Mouse (Mus musculus) c-Kit-negative CD71-positive TER-119-positive erythroid progenitor cells, embryonic 14.5 days (primary cell): ENCODE measurements around the gene Ankrd52.

Source experiments
- DNase-seq: peaks from one replicate; pipeline ENCODE4 v3.0.0-alpha.2; 2013; ENCODE audit warnings: low read depth, low spot score

Ankrd52 gene

GRCm38 (mm10) chr10:128440407-128440806 is 63.5 kb downstream of the Ankrd52 start:
- no peak for DNase-seq

GRCm38 (mm10) chr10:128441324-128442119 is 64.6 kb downstream of the Ankrd52 start:
- no peak for DNase-seq

GRCm38 (mm10) chr10:128442718-128443117 is 65.8 kb downstream of the Ankrd52 start:
- DNase-seq: no peak

GRCm38 (mm10) chr10:128444354-128444753 is 67.4 kb downstream of the Ankrd52 start:
- DNase-seq: no peak

GRCm38 (mm10) chr10:128445407-128445806 is 68.5 kb downstream of the Ankrd52 start:
- no peak for DNase-seq

- DNase-seq: no peak
Observed at GRCm38 (mm10) chr10:128451014-128451413, 74.1 kb downstream of the Ankrd52 start.

GRCm38 (mm10) chr10:128454471-128454870 is 77.6 kb downstream of the Ankrd52 start:
- DNase-seq: no peak

GRCm38 (mm10) chr10:128455280-128455679 is 78.4 kb downstream of the Ankrd52 start:
- DNase-seq: peak; percentile 62

- no peak for DNase-seq
Observed at GRCm38 (mm10) chr10:128457676-128458075, 80.8 kb downstream of the Ankrd52 start.
